Mouse (Mus musculus) cortical plate, adult 2 months (tissue): ENCODE results near the gene Gria2.

Experiments
- CTCF ChIP-seq: fragments of 200-500 bp; IDR thresholded peaks from 2 replicates; pipeline ENCODE4 v1.5.1; 2011; ENCODE audit warnings: mild to moderate bottlenecking, control low read depth, low read length; ENCODE audit not compliant: insufficient read depth; ENCODE audit errors: extremely low read depth
- POLR2A ChIP-seq: fragments of 200-500 bp; IDR thresholded peaks from 2 replicates; pipeline ENCODE4 v1.6.1; 2011; ENCODE audit warnings: mild to moderate bottlenecking, low read length, control low read depth; ENCODE audit not compliant: insufficient read depth; ENCODE audit errors: extremely low read depth

- TF ChIP-seq CTCF, result no peak
- no peak for TF ChIP-seq POLR2A
Measured at GRCm38 (mm10) chr3:80801827-80802310, 766 bp downstream of the Gria2 start.
